Mouse (Mus musculus) granulocyte monocyte progenitor cell, adult 5-6 weeks (primary cell): ENCODE data around the gene Atl1. TPM values are rescaled to one million over a fixed set of nuclear protein-coding genes. Genes with fewer than 3 reads are reported as not detected.

Experiments
- ATAC-seq: replicated peaks from 2 replicates; pipeline ENCODE4 v1.8.0; 2016; ENCODE audit warnings: mild to moderate bottlenecking, moderate TSS enrichment, inconsistent platforms; ENCODE audit not compliant: poor library complexity, severe bottlenecking
- total RNA-seq, 2 experiments: library from RNA; stranded (forward) in 1 of 2; stranded (reverse) in 1 of 2; fragments of 200-712, 200-1000 nt in 1 of 2; fragments of >200 nt in 1 of 2; fragmentation: Nextera tagmentation in 1 of 2; gene quantifications; 2 replicates each; pipeline ENCODE4 v1.2.3; 2014 to 2017

The Atl1 gene
- total RNA-seq, 2 experiments from 2014 or later, result 1.4 TPM; not detected in 1

- ATAC-seq, result no peak
Observed at GRCm38 (mm10) chr12:69881198-69881905, 11.1 kb upstream of the Atl1 start.

- no peak for ATAC-seq
Observed at GRCm38 (mm10) chr12:69884053-69884452, 8.4 kb upstream of the Atl1 start.

DNA sequence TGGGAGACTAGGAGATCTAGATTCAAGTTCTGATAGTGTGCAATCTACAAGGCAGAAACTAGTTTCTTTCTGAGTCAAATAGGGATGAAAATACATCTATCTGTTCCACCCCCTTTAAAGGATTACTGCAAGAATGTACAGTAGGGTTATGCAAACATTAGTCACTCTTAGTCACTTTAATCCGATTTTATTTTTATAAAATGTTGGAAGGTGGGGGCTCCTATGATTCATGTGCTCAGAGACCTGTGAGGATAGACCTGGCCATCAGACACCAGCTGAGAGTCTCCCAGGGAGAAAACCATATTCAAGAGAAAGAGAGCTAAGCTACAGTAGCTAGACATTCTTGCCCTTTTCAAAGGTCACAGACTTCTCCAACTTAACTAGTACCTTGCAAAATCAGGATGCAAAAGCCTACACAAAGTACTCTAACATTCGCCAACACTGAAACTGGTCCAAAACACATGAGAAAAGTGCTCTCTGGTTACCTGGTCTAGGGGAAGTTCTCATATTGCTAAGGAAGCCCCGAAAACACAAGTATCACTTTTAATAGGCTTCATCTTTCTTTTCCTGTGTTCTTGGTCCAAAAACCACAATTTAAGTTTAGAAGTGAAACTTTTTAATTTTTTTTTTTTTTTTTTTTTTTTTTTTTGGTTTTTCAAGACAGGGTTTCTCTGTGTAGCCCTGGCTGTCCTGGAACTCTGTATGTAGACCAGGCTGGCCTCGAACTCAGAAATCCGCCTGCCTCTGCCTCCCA, 7.1 kb upstream of the Atl1 start:
- ATAC-seq, result no peak

DNA sequence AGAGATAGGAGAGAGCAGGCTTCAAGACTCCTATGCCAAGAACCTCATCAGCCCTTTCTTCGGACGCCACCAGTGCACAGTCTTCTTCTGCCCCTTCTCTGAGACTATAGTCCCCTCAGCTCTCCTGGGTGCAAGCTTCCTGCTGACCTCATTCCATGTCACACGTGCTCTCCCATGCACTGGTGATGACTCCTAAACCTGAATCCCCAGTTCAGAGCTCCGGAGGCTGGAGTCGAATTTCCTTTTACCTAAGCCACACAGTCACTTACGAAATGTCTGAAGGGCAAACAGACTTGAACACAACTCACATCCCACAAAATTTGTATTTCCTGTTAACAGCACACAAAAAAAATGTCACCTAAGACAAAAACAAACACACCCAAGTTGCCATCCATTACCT, 4.6 kb upstream of the Atl1 start:
- ATAC-seq, result no peak

DNA sequence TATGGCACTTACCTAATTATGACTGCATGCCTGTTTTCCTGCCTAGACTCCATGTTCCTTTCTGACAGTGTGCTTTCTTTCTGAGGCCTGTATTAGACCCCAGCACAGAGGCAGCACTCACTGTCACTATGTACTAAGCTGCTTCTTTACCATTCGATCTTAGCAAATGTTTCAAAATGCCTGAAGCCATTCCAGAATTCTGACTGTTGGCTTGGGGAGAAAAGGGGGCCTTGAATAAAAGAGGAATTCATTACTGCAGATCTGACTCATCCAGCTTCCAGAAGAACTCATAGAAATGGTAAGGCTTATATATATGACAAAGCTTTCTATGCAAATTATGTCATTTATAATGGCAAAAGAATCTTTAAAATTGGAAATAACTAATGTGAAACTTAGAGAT, 4.1 kb upstream of the Atl1 start:
- no peak for ATAC-seq

- peak; percentile 25 for ATAC-seq
Observed at GRCm38 (mm10) chr12:69890051-69890450, 2.4 kb upstream of the Atl1 start.

GRCm38 (mm10) chr12:69890476-69890875, 1.9 kb upstream of the Atl1 start:
- no peak for ATAC-seq

GRCm38 (mm10) chr12:69891721-69892120, 693 bp upstream of the Atl1 start:
- no peak for ATAC-seq

DNA sequence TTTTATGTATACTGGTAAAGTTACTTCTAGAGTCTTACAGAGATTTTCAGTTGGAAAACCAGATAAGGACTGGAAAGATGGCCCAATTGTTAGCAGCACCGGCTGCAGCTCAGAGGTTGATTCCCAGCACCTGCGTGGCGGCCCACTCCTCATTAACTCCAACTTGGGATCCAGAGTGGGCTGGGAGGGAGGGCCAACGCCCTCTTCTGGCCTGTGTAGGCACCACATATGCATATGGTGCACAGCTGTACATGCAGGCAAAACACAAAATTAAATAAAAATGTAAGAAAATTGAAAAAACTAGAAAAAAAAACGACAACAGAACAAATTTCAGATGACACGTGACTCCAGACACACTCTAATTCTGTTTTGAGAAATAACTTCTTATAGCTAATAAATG, 1.5 kb downstream of the Atl1 start:
- ATAC-seq, result no peak

DNA sequence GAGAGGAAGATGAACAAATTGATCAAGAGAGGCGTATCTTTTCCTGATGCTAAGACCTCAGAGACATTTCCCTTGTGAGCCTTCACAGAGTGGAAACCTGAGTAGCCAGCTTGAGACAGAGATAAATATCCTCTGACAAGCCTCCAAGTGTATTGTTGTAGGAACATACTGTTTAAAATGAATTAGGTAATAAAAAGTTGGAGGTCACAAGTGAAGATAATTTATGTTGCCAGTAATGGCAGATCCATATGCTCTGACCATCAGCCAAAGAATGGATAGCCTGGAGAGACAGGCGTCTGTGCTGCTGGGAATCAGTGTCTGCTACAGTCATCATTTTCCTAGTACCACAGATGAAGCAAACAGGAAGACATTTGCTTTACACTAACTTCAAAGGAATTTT, 2.6 kb downstream of the Atl1 start:
- no peak for ATAC-seq

DNA sequence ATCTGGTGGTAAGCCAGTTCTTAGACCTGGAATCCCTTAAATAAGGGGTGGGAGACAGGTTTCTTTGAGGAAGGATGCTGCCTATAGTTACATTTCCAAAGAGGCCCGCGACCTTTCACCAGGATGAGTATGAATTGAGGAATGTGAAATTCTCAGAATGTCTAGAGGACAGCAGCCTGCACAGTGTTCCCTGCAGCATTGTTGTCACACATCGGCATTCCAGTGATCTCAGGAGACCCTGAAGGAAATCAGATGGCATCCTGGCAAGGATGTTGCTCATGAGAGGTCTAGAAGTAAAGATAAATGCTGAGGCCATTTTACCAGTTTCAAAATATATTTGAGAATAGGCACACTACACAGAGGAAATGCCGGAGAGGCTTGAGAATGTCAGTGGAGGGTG, 5.7 kb downstream of the Atl1 start:
- ATAC-seq, result no peak

- no peak for ATAC-seq
Observed at GRCm38 (mm10) chr12:69904991-69905390, 12.6 kb downstream of the Atl1 start.

- peak; percentile 74 for ATAC-seq
Observed at GRCm38 (mm10) chr12:69907667-69908510, 15.5 kb downstream of the Atl1 start.

GRCm38 (mm10) chr12:69908511-69908900, 16.1 kb downstream of the Atl1 start:
- ATAC-seq, result no peak

GRCm38 (mm10) chr12:69911906-69912305, 19.5 kb downstream of the Atl1 start:
- ATAC-seq, result no peak

- ATAC-seq, result 0 out of 2 replicates have a peak, but pooled peaks have one; percentile 22
Observed at GRCm38 (mm10) chr12:69912737-69913136, 20.3 kb downstream of the Atl1 start.

DNA sequence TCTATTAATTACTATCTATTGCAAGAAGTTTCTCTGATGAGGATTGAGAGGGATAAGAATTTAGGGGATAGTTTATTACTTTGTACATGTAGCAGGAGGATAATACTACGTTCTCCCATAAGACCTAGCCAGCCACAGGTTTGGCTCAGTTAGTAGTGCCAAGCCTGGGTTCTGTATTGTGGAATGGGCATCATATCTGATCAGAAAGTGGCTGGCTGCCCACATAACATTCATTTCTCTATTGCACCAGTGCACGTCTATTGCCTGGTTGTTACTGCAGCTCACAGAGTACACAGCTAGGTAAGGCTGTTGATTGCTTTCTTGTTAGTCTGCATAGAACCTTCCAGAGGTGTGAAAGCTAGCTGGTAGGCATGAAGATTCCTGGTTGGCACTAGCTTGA, 25.5 kb downstream of the Atl1 start:
- no peak for ATAC-seq

DNA sequence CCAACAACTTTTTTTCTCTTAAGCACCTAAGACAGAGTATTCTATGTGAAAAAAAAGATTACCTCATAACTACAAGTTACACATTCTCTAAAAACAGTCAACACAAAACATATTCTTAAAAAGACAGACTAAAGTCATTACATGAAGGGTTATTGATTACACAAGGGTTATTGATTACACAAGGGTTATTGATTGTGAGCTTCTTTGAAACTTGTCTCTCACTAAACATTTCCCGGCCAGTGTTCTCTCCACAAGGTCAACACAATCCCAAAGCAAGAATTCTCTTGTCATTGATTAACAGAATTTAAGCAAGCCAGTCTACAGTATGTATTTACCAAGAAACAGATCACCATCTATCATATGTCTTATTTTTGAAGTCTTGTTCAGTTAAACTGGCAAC, 29.7 kb downstream of the Atl1 start:
- ATAC-seq, result no peak

- no peak for ATAC-seq
Observed at GRCm38 (mm10) chr12:69923128-69923527, 30.7 kb downstream of the Atl1 start.

DNA sequence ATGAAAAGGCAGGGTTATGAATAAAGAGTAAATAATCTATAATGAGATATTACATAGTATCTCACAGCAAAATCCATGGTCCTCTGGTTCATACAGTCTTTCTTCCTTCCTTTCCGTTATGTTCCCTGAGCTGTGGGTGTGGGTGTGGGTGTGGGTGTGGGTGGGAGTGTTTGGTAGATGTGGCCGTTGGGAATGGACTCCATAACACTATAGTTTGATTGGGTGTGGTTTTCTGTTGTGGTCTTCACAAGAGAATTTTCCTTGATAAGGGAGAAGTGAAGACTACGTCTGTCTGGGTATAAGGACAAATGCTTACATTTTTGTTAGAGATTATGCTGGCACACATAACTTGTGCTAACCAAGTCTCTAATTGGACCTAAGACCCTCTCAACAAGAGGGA, 31.2 kb downstream of the Atl1 start:
- ATAC-seq, result no peak

DNA sequence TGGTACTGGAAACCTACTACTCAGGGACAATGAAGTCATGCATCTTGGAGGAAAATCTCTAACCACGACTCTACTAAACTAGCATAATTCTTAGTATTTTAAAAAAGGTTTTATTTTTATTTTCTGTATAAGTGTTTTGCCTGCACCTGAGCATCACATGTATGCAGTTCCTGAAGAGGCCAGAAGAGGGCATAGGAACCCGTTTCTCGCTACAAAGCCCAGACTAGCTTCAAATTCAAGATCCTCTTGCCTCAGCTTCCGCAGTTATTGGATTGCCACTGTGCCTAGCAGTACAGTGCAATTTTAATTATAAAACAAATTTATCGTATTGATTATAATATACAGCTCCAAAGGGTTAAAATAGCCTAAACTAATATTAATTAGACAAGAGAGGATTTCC, 31.6 kb downstream of the Atl1 start:
- ATAC-seq, result peak; percentile 71
